9 mouse cellular contexts compared by ENCODE assay signal in genomic region chr14:63054729-63055128, GRCm38 (mm10). TPM values are rescaled to one million over a fixed set of nuclear protein-coding genes. Genes with fewer than 3 reads are reported as not detected.
DNase-seq lines count a peak whose midpoint lies in the region; ATAC-seq and TF ChIP-seq lines count a peak whose summit lies in the region.
"Had no signal": no experiment of that assay in that cellular context is flagged by ENCODE, and none has a peak within 500 bp of the region (broad histone marks: within the 10 kb centered on the region; RNA-seq: fewer than 3 reads in every experiment).

No protein-coding gene starts in this region.

- no peak overlapping the region for H3K4me3 ChIP-seq in intestine, embryonic 15.5 days (replicated peaks)
- H3K4me3 ChIP-seq in lung, embryonic 14.5 days (ENCODE audit: low read depth, low read length): no peak overlapping the region
- no peak overlapping the region for H3K4me3 ChIP-seq in stomach, postnatal 0 days (ENCODE audit: low read depth, low read length)

- DNase-seq in right cerebral cortex, adult 18-20 months: peak; percentile 59
- DNase-seq in right cerebral cortex, postnatal 14 days: no peak
- DNase-seq in cerebellum, postnatal 25 days: peak; percentile 84 to 90
- peak; percentile 98 for DNase-seq in heart, adult 11 months
- peak; percentile 49 for DNase-seq in lung, embryonic 14.5 days
- peak; percentile 60 for DNase-seq in stomach, postnatal 0 days (ENCODE audit: low spot score)

- H3K4me2 ChIP-seq in intestine, embryonic 15.5 days (replicated peaks): no peak overlapping the region
- no peak overlapping the region for H3K4me2 ChIP-seq in lung, embryonic 14.5 days
- no peak overlapping the region for H3K4me2 ChIP-seq in stomach, postnatal 0 days (replicated peaks; ENCODE audit: low read depth)

- TF ChIP-seq EP300 in stomach, postnatal 0 days (optimal IDR thresholded peaks at IDR 0.05): no peak

- no peaks in the 10 kb centered on the region for H3K4me1 ChIP-seq in intestine, embryonic 15.5 days (replicated peaks)
- no peaks in the 10 kb centered on the region for H3K4me1 ChIP-seq in lung, embryonic 14.5 days (ENCODE audit: insufficient read depth)
- no peaks in the 10 kb centered on the region for H3K4me1 ChIP-seq in stomach, postnatal 0 days (replicated peaks; ENCODE audit: control insufficient read depth, insufficient read depth)

- no peaks in the 10 kb centered on the region for H3K27me3 ChIP-seq in intestine, embryonic 15.5 days (replicated peaks)
- H3K27me3 ChIP-seq in lung, embryonic 14.5 days (ENCODE audit: insufficient read depth, low read length): no peaks in the 10 kb centered on the region
- no peaks in the 10 kb centered on the region for H3K27me3 ChIP-seq in stomach, postnatal 0 days (ENCODE audit: control insufficient read depth, insufficient read depth, low read length)

- H3K9me3 ChIP-seq in intestine, embryonic 15.5 days: no peaks in the 10 kb centered on the region
- H3K9me3 ChIP-seq in lung, embryonic 14.5 days (ENCODE audit: low read depth, low read length): no peaks in the 10 kb centered on the region
- no peaks in the 10 kb centered on the region for H3K9me3 ChIP-seq in stomach, postnatal 0 days (ENCODE audit: control insufficient read depth, low read length)

- ATAC-seq in intestine, embryonic 15.5 days: peak; percentile 65
- ATAC-seq in lung, embryonic 14.5 days (ENCODE audit: insufficient read depth): peak; percentile 75; the same call in 1 of the 2 replicates
- peak; percentile 92 for ATAC-seq in stomach, postnatal 0 days (ENCODE audit: low FRiP score, low TSS enrichment)
- no peak for ATAC-seq in monocyte, adult 5-6 weeks (replicated peaks; ENCODE audit: insufficient number of reproducible peaks, low FRiP score, low TSS enrichment, poor library complexity, severe bottlenecking)

- H3K9ac ChIP-seq in intestine, embryonic 15.5 days: no peak overlapping the region
- no peak overlapping the region for H3K9ac ChIP-seq in lung, embryonic 14.5 days
- no peak overlapping the region for H3K9ac ChIP-seq in stomach, postnatal 0 days (ENCODE audit: low read length)

- H3K27ac ChIP-seq in intestine, embryonic 15.5 days: no peak overlapping the region
- no peak overlapping the region for H3K27ac ChIP-seq in lung, embryonic 14.5 days (ENCODE audit: low read depth)
- H3K27ac ChIP-seq in stomach, postnatal 0 days (replicated peaks): no peak overlapping the region

- TF ChIP-seq CTCF in lung, embryonic 14.5 days (IDR thresholded peaks at IDR 0.05; ENCODE audit: low read depth): peak; percentile 31
- peak; percentile 54 for TF ChIP-seq CTCF in stomach, postnatal 0 days (IDR thresholded peaks at IDR 0.05; ENCODE audit: low read depth)

- WGBS in intestine, embryonic 15.5 days: 29% methylated on average over 6 of the region's 6 CpGs
- WGBS in lung, embryonic 14.5 days: 22% methylated on average over 6 of the region's 6 CpGs
- 20% methylated on average over 6 of the region's 6 CpGs for WGBS in stomach, postnatal 0 days

- H3K36me3 ChIP-seq in intestine, embryonic 15.5 days: no peaks in the 10 kb centered on the region
- no peaks in the 10 kb centered on the region for H3K36me3 ChIP-seq in lung, embryonic 14.5 days (ENCODE audit: insufficient read depth)
- no peaks in the 10 kb centered on the region for H3K36me3 ChIP-seq in stomach, postnatal 0 days (ENCODE audit: control insufficient read depth, insufficient read depth, low read length)

RNA-seq across cellular contexts. Expression of gene Defb30, which starts 5.0 kb away (rescaled TPM):
- polyA plus RNA-seq in intestine, embryonic 15.5 days (2015; fragmentation: Nextera tagmentation; extraction: Ambion mirVana): not detected in 2 replicates
- polyA plus RNA-seq in lung, embryonic 14.5 days (2014; fragmentation: Nextera tagmentation; extraction: Ambion mirVana): not detected in 2 replicates
- polyA plus RNA-seq in stomach, postnatal 0 days (2015; fragmentation: Nextera tagmentation; extraction: Ambion mirVana): not detected in 2 replicates
- not detected in 3 replicates for total RNA-seq in monocyte, adult 5-6 weeks (2017)
- total RNA-seq: layer of hippocampus, postnatal 25 days had no signal

RNA-seq across cellular contexts. Expression of gene Defb42, which starts 7.9 kb away (rescaled TPM):
- polyA plus RNA-seq in intestine, embryonic 15.5 days (2015; fragmentation: Nextera tagmentation; extraction: Ambion mirVana): 0.19 and 0.26 TPM in 2 replicates
- not detected in 2 replicates for polyA plus RNA-seq in lung, embryonic 14.5 days (2014; fragmentation: Nextera tagmentation; extraction: Ambion mirVana)
- polyA plus RNA-seq in stomach, postnatal 0 days (2015; fragmentation: Nextera tagmentation; extraction: Ambion mirVana): 0.32 and 0.69 TPM in 2 replicates
- total RNA-seq in monocyte, adult 5-6 weeks (2017): not detected in 3 replicates

RNA-seq across cellular contexts. Expression of gene Defb43, which starts 43.2 kb away (rescaled TPM):
- not detected in 2 replicates for polyA plus RNA-seq in intestine, embryonic 15.5 days (2015; fragmentation: Nextera tagmentation; extraction: Ambion mirVana)
- not detected in 2 replicates for polyA plus RNA-seq in lung, embryonic 14.5 days (2014; fragmentation: Nextera tagmentation; extraction: Ambion mirVana)
- polyA plus RNA-seq in stomach, postnatal 0 days (2015; fragmentation: Nextera tagmentation; extraction: Ambion mirVana): not detected in 2 replicates
- total RNA-seq in monocyte, adult 5-6 weeks (2017): not detected in 3 replicates
- total RNA-seq: layer of hippocampus, postnatal 25 days had no signal

RNA-seq across cellular contexts. Expression of gene Defb47, which starts 56.9 kb away (rescaled TPM):
- polyA plus RNA-seq in intestine, embryonic 15.5 days (2015; fragmentation: Nextera tagmentation; extraction: Ambion mirVana): not detected in 2 replicates
- not detected in 2 replicates for polyA plus RNA-seq in lung, embryonic 14.5 days (2014; fragmentation: Nextera tagmentation; extraction: Ambion mirVana)
- polyA plus RNA-seq in stomach, postnatal 0 days (2015; fragmentation: Nextera tagmentation; extraction: Ambion mirVana): not detected in 2 replicates
- not detected in 3 replicates for total RNA-seq in monocyte, adult 5-6 weeks (2017)
- total RNA-seq: layer of hippocampus, postnatal 25 days had no signal
